Mouse (Mus musculus) gastrocnemius, postnatal 36 days (tissue): ENCODE data around the gene Spats2l. TPM values are rescaled to one million over a fixed set of nuclear protein-coding genes. Genes with fewer than 3 reads are reported as not detected.

ENCODE experiments used
- DNase-seq, 2 experiments: peaks; one replicate each; pipeline ENCODE4 v3.0.0; 2022
- intact Hi-C: fragments of 180-260 bp; cut with DNase I; formaldehyde crosslinking; loops from one replicate; pipeline ENCODE4 v1.15.1; 2025
- total RNA-seq, 2 experiments: library from RNA; stranded (reverse); gene quantifications; 2 replicates each; pipeline ENCODE4 v1.2.3; 2021

Gene Spats2l
- total RNA-seq, 2 experiments from 2014 or later: 3.8 to 4.0 TPM

DNA sequence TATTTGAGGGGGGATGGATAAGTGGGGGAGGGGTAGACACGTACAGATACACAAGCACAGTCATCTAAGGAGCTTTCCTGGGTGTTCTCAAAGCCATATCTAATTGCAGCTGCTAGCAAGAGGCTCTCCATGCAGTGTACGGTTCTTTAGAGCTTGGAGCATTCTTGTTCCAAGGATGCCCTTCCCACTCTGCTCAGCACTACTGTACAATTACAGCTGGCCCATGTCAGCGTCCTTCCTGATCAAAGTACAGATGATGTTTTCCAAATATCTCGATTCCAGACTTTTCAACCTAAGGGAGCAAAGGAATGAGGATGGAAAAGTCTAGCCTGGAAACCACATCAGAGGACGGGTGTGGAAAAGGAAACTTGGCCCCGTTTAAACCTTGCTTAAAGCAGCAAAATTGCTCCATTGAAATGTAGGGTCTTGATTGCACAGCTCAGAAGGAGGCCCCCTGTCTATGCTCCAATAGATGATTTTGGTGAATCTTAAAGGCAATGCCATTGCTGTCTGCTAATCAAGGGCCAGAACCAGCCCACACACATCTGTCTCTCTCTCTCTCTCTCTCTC, 46.6 kb downstream of the Spats2l start:
- DNase-seq: no peak
- intact Hi-C loops: no loop called here

DNA sequence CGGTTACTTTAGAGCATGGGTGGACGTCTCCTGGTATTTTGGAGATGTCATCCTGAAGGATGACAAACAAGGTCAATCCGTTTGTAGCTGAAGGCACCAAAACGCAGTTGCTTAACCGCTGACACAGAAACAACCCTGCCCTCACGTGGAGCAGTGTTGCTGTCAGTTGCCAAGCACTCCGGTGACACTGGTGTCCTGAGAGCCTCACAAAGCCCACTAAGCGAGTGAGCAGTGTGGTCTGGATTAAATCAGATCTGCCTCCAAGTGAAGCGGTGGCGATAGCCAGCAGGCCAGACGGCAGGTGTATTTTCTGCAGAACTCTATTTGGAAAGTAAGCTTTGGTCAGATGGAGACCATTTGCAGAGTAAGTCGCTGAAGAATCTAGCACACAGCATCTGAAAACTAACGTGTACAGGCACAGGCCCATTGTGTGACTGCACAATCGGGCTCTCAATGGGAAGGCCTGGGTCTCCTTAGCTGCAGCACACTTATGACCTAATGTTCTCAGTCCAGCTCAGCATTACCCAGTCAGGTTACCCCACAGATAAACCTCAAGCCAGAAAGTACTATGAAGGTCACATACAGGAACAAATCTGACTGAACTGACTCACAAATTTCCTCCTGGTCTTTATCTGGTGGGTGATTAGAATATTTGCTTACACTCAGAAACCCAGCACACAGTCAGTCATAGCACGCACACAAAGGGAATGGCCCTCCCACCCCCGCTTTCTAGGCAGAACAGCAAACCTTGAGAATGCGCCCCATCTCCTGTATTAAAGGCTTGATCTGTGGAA, 51.2 kb downstream of the Spats2l start:
- intact Hi-C loops: no loop called here
- no peak for DNase-seq

DNA sequence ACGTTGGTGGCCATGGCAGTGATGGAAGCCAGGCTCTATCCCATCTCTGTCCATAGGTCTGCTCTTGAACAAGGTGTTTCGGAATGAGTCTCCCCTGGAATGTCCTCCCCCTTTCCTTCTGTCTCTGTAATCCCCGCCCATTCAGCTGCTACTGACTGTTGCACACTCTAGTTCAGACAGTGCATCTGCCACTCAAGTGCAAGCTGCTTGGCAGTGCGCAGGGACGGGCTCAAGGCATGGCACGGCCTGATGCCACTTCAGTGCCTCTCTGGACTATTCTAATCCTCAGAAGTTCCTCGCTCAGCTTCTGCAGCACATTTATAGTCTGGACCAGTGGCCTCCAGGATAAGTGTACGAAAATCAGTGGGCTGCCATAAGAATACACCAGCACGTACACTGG, 52.3 kb downstream of the Spats2l start:
- DNase-seq: no peak
- intact Hi-C loops: no loop called here

DNA sequence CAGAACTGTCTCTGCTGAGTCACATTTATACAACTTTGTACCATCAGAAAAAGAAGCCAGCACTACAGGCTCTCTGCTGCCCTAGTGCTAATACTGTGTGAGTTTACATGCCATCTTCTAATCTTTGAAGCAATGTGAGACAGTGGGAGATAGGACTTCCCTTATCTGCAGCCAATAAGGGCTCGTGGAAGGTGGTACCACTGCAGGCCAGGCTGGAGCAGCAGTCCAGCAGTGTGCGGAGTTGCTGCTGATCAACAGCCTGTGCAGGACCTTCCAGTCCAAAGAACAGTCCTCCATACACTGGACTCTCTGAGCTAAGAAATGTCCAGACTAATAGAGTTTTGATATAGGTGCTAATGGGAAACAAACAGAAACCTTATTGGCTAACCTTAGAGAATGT, 59.2 kb downstream of the Spats2l start:
- intact Hi-C loops: no loop called here
- no peak for DNase-seq

DNA sequence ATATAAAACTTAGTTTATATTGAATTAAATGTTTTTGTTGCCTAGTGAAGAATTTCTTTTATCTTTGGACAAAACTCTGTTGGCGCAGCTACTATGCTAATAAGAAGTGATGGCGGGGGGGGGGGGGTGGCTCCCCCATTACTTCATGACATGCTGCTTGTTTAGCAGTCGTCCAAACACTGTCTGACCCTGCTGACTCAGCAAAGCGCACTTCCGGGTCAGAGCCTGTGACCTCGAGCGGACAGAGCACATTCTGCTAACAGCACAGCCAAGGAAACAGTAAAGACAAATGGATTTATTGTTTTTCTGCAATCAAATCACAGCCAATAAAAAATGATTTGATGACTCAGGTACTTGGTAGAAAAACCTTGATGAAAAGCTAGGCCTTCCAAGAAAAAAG, 61.2 kb downstream of the Spats2l start:
- intact Hi-C loops: no loop called here

DNA sequence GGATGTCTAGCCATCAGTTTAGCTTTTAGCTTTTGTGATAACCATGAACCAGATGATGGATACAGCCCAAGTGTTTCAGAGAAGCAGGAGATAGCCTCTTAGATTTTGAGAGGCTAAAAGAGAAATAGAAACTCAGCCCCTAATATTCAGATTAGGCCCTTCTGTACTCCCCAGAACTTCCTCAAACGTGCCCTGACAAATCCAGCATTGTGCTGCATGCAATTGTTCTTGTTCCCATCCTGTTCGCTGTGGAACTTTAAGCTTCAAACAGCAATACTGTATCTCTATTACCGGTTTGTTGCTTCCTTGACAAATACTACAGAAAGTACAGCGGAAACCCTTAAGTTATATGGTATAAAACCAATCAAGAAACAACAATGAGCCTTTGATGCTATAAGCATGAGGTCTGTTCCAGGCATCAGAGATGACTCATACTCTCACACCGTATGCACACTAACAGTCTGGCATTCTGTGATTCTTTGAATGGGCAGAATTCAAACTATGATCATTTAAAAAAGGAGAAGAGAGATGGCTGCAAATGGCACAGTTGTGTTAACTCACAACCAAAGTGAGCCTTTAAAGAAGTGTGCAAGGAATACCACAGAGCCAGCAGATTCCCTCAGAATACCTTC, 62.8 kb downstream of the Spats2l start:
- intact Hi-C loops: no loop called here
- DNase-seq: no peak

More for the DNA sequence above, 61.2 kb downstream of the Spats2l start:
- no peak for DNase-seq

DNA sequence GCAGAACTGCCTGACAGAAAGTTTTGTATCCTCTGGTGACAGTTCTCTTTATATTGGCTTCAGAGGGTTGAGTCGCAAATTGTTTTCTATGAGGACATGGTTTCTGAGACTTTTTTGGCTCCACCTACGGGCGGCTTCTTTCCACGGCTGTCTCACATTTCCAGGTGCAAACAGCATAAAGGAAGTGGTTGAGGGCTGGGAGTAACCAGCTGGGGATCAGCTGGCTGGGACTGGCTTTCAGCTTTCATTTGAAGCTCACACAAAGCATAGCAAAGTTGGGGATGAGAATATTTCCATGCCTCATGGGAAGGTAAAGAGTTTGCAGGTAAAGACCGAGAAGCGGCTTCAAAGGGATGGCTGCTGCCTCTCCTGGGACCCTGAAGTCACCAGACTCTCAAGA, 65.9 kb downstream of the Spats2l start:
- DNase-seq: no peak
- intact Hi-C loops: no loop called here

DNA sequence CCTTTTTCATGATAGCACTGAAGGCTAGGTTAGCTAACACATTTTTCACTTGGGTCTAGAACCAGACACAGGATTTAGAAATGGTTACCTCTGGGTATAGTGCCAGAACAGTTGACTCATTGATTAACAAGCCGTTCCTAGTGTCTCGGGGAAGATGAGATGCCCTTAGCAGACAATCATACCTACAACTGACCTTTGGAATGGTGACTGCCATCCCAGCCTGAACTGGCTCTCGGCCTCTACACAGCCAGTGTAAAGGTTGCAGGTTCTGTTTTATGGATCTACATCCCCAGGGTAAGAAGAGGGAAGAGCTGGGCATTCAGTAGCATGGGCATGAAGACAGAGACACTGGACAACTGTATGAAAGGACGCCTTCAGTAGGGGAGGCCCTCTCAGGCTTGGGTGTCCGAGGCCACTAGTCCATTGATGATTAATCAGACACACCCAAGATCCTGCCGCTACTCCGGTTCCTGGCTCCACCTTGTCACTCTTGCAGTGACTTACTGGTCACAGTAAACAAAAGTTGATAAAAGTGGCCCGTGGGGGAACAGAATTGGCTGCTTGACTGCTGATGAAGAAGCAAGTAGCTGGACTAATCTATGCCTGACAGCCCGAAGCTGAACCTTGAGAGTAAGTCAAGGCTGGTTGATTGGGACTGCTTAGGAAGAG, 71.2 kb downstream of the Spats2l start:
- intact Hi-C loops: no loop called here
- no peak for DNase-seq

DNA sequence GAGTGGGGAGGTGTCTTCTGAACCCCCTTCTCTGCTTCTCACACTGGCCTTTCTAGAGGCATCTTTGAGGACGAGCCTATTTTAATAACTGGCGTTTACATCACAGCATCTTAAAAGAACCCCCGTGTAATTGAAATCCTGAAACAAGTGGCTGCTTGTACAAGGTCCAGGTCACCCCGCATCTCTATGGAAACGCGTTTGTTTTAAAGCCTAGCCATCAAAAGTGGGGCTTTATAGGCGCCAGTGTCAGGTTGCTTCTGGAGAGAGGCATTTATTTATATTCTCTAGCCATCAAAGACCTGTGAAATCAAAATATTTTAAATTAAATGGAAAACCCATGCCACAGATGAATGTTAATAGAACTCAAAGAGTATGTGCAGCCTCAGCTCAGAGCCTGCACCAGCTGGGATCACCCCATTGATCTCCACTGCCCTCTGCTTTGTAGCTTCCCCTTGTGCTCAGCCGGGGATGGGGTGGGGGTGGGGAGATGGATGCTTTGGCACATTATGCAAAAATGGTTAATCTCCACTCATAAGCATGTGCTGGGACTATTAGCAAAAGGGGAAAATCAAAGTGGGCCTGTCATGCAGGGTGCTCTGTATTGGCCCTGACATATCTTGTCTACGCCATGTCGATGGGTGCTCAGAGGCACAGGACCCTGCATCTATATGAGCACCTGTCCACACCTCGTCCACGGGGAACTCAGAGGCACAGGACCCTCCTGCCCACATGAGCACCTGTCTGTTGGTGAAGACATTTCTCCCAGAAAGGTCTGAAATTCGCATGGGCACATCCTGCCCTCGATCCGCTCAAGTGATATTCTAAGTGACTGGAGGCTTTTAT, 73.1 kb downstream of the Spats2l start:
- intact Hi-C loops: no loop called here
- DNase-seq: no peak

DNA sequence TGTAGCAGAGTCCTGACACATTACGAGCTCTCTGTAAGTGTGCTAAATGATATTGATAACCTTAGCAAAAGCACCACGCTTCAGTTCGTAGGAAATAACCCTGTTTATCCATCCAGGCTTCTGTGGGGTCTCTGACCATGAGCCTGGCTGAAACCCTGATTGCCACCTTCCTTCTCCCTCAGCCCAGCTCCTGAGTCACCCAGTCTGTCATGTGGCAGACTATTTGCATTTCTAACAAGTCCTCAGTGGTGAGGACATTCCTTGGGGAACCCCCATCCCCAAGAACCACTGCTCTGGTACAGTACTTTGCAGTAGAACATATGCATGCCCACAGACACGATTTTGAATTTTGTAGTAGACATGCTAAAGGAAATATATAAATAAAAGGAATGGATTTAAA, 75.1 kb downstream of the Spats2l start:
- intact Hi-C loops: no loop called here
- DNase-seq: no peak

DNA sequence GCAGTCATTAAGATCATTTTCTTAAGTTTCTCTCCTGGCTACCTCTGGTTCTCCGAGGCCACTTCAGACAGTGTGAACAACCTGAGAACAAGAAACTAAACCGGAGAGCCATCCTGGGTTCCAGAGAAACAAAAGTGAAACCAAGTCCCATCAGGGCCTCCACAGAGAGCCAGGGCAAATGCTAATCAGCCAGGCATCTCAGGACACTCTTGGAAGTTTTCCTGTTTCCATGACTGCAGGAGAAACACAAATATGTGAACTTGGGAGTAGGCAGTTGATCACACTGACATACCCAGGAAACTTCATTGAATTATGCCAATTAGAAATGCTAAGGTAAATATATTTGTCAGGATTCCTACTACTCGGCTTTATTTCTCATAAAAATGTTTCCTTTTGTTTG, 76.0 kb downstream of the Spats2l start:
- intact Hi-C loops: no loop called here
- peak in 1 of 2 experiments; percentile 7 for DNase-seq

DNA sequence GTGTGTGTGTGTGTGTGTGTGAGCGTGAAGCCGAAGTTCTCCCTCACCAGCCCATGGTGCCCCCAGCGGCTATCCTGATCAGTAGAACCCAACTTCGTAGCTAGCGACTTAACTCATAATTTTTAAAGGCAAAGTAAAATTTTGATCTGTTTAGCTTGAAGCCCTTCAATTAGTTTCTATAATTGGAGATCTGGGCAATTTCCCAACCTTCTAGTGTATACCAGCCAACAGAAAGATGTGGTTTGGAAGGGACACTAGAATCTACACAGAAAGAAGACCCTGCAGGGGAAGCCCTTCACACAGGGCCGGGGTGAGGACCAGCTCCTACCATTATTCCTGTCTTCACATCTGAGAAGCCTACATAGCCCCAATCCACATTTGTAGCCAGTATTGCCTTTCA, 77.9 kb downstream of the Spats2l start:
- no peak for DNase-seq
- intact Hi-C loops: no loop called here

DNA sequence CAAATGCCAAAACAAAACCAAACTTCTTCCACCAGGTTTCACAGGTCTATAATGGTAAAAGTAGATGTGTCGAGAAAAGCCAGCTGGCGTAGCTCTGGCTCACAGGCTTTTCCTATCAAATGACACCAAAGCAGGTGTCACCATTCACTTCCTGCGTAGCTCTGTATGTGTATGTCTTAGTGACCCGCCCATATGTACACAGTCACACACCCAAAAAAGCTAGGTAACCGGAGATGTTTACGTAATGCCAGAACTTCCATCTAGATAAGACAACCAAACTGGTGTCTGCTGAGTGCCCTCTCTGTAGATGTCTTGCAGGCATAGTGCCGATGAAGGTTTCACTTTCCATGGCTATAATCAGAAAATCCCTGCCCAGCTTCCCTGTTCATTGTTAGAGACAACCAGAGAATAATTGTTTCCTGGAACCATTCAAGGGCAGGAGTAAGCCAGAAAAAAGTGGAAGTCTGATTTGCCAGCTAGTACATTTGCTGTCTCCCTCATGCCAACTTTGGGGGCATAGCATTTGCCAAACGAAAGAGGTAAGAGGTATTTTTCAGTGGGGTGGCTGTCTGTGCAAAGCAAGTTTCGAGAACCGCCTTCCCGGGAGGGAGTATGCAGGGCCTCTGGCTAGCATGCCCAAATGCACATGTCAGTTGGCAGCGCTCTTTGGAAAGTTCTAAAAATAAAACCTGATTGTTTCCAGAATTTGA, 78.8 kb downstream of the Spats2l start:
- intact Hi-C loops: no loop called here

DNA sequence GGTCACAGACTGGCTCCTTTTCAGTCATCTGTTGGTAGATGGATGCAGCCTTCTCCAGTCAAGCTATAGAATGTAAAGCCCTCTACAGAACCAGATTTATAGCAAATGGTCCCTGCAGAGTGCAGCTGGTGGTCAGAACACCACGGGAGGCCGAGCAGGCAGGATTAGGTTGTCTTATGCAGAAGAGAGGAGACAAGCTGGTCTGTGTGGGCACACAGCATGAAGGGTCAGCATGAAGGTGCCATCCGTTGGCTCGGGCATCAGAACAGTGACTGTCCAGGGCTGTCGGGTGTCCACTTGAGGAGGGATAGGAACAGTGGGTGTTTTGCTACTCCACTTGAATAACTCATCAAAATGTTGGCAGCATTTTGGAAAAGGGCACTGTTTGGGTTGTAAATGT, 83.8 kb downstream of the Spats2l start:
- no peak for DNase-seq
- intact Hi-C loops: no loop called here

More for the DNA sequence above, 78.8 kb downstream of the Spats2l start:
- peak in 1 of 2 experiments; percentile 9 for DNase-seq

DNA sequence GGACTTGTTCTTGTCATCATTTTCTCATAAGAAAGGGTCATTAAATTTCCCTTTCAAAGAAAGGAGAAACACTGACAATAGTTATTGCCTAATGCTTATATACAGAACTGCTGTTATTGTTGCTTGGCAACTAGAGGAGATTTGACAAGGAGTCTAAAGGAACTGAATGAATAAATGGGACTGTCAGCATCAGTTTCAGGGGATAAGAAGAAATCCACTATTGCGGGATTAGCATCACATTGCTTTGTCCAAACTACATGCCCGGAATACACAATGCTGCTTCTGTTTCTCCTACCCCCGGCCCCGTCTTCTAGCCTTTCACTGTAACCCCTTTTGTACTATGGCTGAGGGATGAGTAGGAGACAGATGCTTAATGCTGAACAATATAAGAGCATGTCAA, 88.1 kb downstream of the Spats2l start:
- intact Hi-C loops: no loop called here
- DNase-seq: no peak

DNA sequence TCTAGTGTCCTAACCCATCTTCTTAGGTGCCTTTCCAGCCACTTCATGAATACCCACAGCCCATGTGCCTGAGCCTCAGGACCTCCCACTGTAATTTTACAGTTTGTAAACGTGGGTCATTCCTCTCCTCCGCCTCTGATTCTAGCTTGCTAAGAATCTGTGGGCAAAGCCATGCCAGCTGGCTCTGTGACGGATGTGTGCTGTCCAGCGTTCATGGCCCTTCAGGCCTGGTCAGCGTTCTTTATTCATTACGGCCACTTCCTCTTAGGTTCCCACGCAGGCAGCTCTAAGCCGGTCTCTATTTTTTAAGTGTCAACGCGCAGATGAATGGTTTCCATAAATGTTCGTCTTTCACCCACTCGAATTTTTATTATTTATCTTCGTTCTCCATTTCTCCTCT, 94.7 kb downstream of the Spats2l start:
- peak in 1 of 2 experiments; percentile 15 for DNase-seq
- intact Hi-C loops: no loop called here

DNA sequence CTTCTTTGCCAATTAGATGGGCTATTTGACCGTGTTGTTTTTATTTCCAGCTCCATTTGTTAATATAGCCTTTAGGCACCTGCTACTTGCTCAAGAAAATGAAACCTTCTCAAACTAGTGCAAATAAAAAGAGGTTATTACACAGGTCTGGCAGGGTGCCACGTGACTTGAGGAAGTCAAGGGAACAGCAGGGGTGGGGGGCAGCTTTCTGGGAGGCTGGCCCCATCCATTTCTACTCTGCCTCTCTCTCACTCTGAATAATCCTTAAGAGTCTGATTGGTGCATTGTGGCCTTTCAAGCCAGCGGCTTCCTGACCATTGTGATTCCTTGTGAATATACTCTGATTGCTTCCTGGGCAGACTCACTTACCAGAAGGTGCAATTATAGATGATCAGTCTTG, 98.0 kb downstream of the Spats2l start:
- DNase-seq: no peak
- intact Hi-C loops: no loop called here

DNA sequence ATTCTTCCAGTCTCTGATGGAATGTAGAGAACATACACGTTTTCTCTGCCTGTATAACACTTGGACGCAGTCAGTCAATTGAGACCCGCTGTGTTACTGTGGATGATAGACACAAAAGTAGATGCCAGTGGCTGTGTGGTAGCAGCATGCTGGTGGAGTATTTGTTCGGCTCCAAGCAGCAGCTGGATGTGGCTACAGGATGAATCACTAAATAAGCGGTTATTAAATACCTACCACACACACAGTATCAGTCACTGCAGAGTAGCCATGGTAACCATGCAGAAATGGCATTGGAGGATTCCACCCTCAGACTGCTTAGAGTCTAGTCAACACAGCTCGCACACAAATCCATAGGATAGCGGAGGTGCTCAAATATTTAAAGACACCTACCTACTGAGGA, 100.0 kb downstream of the Spats2l start:
- intact Hi-C loops: no loop called here
- DNase-seq: no peak

DNA sequence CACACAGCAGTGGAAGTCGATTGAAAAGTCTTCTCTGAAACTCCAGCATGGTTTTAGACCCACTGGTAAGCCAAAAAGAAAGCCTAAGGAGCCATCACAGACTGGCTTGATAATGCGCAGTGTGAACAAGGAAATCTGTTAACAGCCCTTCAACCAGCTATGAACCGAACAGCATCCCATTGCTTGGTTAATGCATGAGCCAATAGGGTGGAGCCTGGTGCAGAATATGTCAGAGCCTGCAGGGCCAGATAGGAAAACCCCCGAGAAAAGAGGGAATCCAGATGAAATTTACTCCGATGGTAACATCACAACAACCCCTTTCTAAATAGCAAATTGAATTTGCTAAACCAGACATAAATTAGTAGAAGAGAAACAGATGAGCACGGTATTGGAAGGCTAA, 101.1 kb downstream of the Spats2l start:
- intact Hi-C loops: no loop called here
- DNase-seq: no peak

DNA sequence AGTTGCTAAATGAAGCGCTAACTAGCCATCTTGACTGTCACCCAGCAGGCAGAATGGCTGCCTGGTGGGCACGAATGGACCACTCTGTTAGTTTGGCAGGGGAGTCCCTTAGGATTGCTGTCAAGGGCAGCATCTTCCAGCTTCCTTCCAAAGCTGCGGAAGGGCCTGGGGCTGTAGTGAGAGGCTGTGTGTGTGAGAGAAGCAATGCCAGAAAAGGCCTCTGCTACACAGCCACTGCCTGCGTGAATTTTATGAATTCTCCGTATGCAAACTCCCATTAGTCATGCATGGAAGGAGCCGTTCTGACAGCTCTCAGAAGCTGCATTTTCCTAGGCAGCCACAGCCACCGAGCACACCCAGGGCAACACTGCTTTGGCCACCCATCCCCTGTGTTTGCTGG, 101.5 kb downstream of the Spats2l start:
- DNase-seq: no peak
- intact Hi-C loops: no loop called here
